Mouse (Mus musculus): ENCODE results near the gene Hadha.

- TF ChIP-seq CTCF (IDR thresholded peaks at IDR 0.05; ENCODE audit: borderline replicate concordance, insufficient read depth, low read depth, low read length) (no peak), POLR2A (IDR thresholded peaks at IDR 0.05; ENCODE audit: borderline replicate concordance, insufficient read depth, low read length) (no peak)
These were observed 949 bp downstream of the Hadha start for GRCm38 (mm10) chr5:30154013-30154412.
